Mouse (Mus musculus): ENCODE data around the gene Plcb1.
"Not testable (repeated sequence)": the region's sequence is repeated elsewhere in the genome, so short reads cannot be mapped to it uniquely, and the experiment has no call there.

Gene Plcb1

GRCm38 (mm10) chr2:135305736-135306471 is 520.0 kb downstream of the Plcb1 start:
- no peak for DNase-seq (ENCODE audit: low read depth, low spot score)

- DNase-seq (ENCODE audit: low read depth, low spot score) = no peak
Measured at GRCm38 (mm10) chr2:135306472-135306771, 520.6 kb downstream of the Plcb1 start.

GRCm38 (mm10) chr2:135307787-135308186 is 521.9 kb downstream of the Plcb1 start:
- DNase-seq (ENCODE audit: low read depth, low spot score) = no peak

GRCm38 (mm10) chr2:135315980-135316379 is 530.1 kb downstream of the Plcb1 start:
- DNase-seq (ENCODE audit: low read depth, low spot score) = no peak

- DNase-seq (ENCODE audit: low read depth, low spot score) = no peak
Measured at GRCm38 (mm10) chr2:135318136-135318535, 532.3 kb downstream of the Plcb1 start.

GRCm38 (mm10) chr2:135323276-135323954 is 537.5 kb downstream of the Plcb1 start:
- DNase-seq (ENCODE audit: low read depth, low spot score) = no peak

- DNase-seq (ENCODE audit: low read depth, low spot score) = peak; percentile 41
Measured at GRCm38 (mm10) chr2:135323955-135324302, 538.1 kb downstream of the Plcb1 start.

- peak; percentile 27 for DNase-seq (ENCODE audit: low read depth, low spot score)
Measured at GRCm38 (mm10) chr2:135328756-135329155, 542.9 kb downstream of the Plcb1 start.

- peak; percentile 42 for DNase-seq (ENCODE audit: low read depth, low spot score)
Measured at GRCm38 (mm10) chr2:135329782-135330545, 544.1 kb downstream of the Plcb1 start.

GRCm38 (mm10) chr2:135331868-135332267 is 546.0 kb downstream of the Plcb1 start:
- DNase-seq (ENCODE audit: low read depth, low spot score) = no peak

GRCm38 (mm10) chr2:135356311-135356710 is 570.4 kb downstream of the Plcb1 start:
- peak; percentile 29 for DNase-seq (ENCODE audit: low read depth, low spot score)

GRCm38 (mm10) chr2:135361798-135362197 is 575.9 kb downstream of the Plcb1 start:
- peak; percentile 27 for DNase-seq (ENCODE audit: low read depth, low spot score)

GRCm38 (mm10) chr2:135362948-135363347 is 577.1 kb downstream of the Plcb1 start:
- no peak for DNase-seq (ENCODE audit: low read depth, low spot score)

- DNase-seq (ENCODE audit: low read depth, low spot score) = no peak
Measured at GRCm38 (mm10) chr2:135370259-135370835, 584.5 kb downstream of the Plcb1 start.

- DNase-seq (ENCODE audit: low read depth, low spot score) = not testable (repeated sequence)
Measured at GRCm38 (mm10) chr2:135380796-135381195, 594.9 kb downstream of the Plcb1 start.

- no peak for DNase-seq (ENCODE audit: low read depth, low spot score)
Measured at GRCm38 (mm10) chr2:135381396-135381795, 595.5 kb downstream of the Plcb1 start.

- DNase-seq (ENCODE audit: low read depth, low spot score) = no peak
Measured at GRCm38 (mm10) chr2:135387990-135388389, 602.1 kb downstream of the Plcb1 start.

GRCm38 (mm10) chr2:135394698-135395097 is 608.8 kb downstream of the Plcb1 start:
- no peak for DNase-seq (ENCODE audit: low read depth, low spot score)

GRCm38 (mm10) chr2:135396375-135396774 is 610.5 kb downstream of the Plcb1 start:
- DNase-seq (ENCODE audit: low read depth, low spot score) = no peak

- DNase-seq (ENCODE audit: low read depth, low spot score) = no peak
Measured at GRCm38 (mm10) chr2:135397970-135398369, 612.1 kb downstream of the Plcb1 start.

GRCm38 (mm10) chr2:135399760-135400159 is 613.9 kb downstream of the Plcb1 start:
- no peak for DNase-seq (ENCODE audit: low read depth, low spot score)

GRCm38 (mm10) chr2:135402916-135403315 is 617.0 kb downstream of the Plcb1 start:
- DNase-seq (ENCODE audit: low read depth, low spot score) = no peak
